Mouse (Mus musculus) midbrain, embryonic 14.5 days (tissue): ENCODE results near the gene Ppp6r1. TPM values are rescaled to one million over a fixed set of nuclear protein-coding genes. Genes with fewer than 3 reads are reported as not detected.

Experiments used
- ATAC-seq: fragments of 200-750 bp; cut with Nextera tagmentation; 2 replicates; pipeline ENCODE4 v1.8.0; 2017; ENCODE audit warnings: moderate number of reproducible peaks, moderate library complexity; ENCODE audit not compliant: low FRiP score, low TSS enrichment
- DNase-seq: peaks from one replicate; pipeline ENCODE4 v3.0.0-alpha.2; 2015
- H3K27ac ChIP-seq: fragments of 300-500 bp; sonication (generic); replicated peaks from 2 replicates; pipeline ENCODE4 v1.5.1; 2014; ENCODE audit warnings: mild to moderate bottlenecking, low read depth, low read length, moderate library complexity
- H3K27me3 ChIP-seq: fragments of 300-500 bp; sonication (generic); 2 replicates; pipeline ENCODE4 v1.6.1; 2014; ENCODE audit warnings: low read length, control low read depth, mixed read lengths; ENCODE audit not compliant: control insufficient read depth, insufficient read depth
- H3K36me3 ChIP-seq: fragments of 300-500 bp; sonication (generic); 2 replicates; pipeline ENCODE4 v1.6.1; 2014; ENCODE audit warnings: low read length, control low read depth; ENCODE audit not compliant: control insufficient read depth, insufficient read depth
- H3K4me1 ChIP-seq: fragments of 300-500 bp; sonication (generic); 2 replicates; pipeline ENCODE4 v1.6.1; 2014; ENCODE audit warnings: mild to moderate bottlenecking, antibody characterized with exemption, low read length, control low read depth; ENCODE audit not compliant: control insufficient read depth, insufficient read depth
- H3K4me2 ChIP-seq: fragments of 300-500 bp; sonication (generic); 2 replicates; pipeline ENCODE4 v1.6.1; 2014; ENCODE audit warnings: mild to moderate bottlenecking, low read length, moderate library complexity
- H3K4me3 ChIP-seq: fragments of 300-500 bp; sonication (generic); replicated peaks from 2 replicates; pipeline ENCODE4 v1.5.1; 2014; ENCODE audit warnings: low read depth, low read length
- H3K9ac ChIP-seq: fragments of 300-500 bp; sonication (generic); replicated peaks from 2 replicates; pipeline ENCODE4 v1.6.1; 2014; ENCODE audit warnings: mild to moderate bottlenecking, low read length, moderate library complexity
- H3K9me3 ChIP-seq: fragments of 300-500 bp; sonication (generic); 2 replicates; pipeline ENCODE4 v1.6.1; 2016; ENCODE audit warnings: low read length, control low read depth, mixed read lengths; ENCODE audit not compliant: control insufficient read depth
- WGBS: fragments of 180-500 bp; shearing (Covaris S2); extraction: QIAGEN DNeasy Blood & Tissue Kit; methylation state at CpG from one replicate; pipeline ENCODE4 v1.1.7; 2014; 5-methylcytosine and 5-hydroxymethylcytosine counted together
- polyA plus RNA-seq: library from polyadenylated mRNA; unstranded; fragments of >200 nt; fragmentation: Nextera tagmentation; extraction: Ambion mirVana; gene quantifications from 2 replicates; pipeline ENCODE4 v1.2.1, GENCODE M21; 2014

Gene Ppp6r1
- polyA plus RNA-seq, 1 experiment from 2014 or later: 8.7 TPM

DNA sequence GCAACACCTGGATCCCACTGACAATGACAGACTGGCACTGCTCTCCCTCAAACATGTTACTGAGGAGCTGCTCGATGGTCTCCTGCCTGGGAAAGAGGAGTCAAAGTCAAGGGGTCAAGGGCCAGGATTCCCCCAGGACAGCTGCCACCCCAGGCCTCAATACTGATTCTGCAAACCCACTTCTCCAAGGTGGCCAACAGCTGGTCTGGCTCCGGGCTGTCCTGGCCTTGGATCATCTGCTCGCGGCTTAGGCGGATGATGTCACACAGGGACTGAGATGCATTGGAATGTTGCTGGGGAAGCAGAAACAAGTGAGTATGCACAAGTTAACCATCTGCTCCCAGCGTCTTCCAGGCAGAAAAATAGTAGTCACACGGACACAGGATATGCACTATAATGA is 16.9 kb downstream of the Ppp6r1 start:
- H3K27me3 ChIP-seq: no peaks in the 10 kb centered on the region
- ATAC-seq: no peak
- H3K4me1 ChIP-seq: no peaks in the 10 kb centered on the region
- no peak overlapping the region for H3K9ac ChIP-seq
- no peak overlapping the region for H3K4me3 ChIP-seq
- H3K4me2 ChIP-seq: no peak overlapping the region
- no peaks in the 10 kb centered on the region for H3K9me3 ChIP-seq
- WGBS: 91% methylated on average over 7 of the region's 7 CpGs
- no peak for DNase-seq
- no peak overlapping the region for H3K27ac ChIP-seq
- H3K36me3 ChIP-seq: peaks cover 84% of the 10 kb centered on the region

DNA sequence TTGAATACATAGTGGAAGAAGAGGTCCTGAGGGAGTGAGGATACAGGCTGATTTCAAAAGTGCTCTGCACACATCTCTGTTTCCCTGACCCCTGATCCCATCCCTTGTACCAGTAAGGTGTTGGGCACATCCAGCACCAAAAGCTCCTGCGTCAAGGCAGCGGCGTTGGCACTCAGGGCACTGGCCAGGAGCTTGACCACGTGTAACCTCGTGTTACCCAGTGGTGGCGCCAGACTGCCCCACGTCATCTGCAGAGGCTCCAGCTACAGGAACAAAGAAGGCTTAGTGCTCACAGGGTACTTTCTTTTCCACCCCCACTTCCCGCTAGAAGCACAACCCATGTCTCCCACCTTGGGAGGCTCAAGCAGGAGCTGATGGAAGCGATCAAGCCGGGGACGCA is 17.7 kb downstream of the Ppp6r1 start:
- WGBS: 82% methylated on average over 11 of the region's 11 CpGs
- Histone ChIP-seq H3K4me1 (no peaks in the 10 kb centered on the region), H3K4me2 (no peak overlapping the region), H3K9me3 (no peaks in the 10 kb centered on the region), H3K4me3 (no peak overlapping the region), H3K36me3 (peaks cover 89% of the 10 kb centered on the region), H3K27ac (no peak overlapping the region), H3K9ac (no peak overlapping the region), H3K27me3 (no peaks in the 10 kb centered on the region)
- no peak for ATAC-seq
- DNase-seq: no peak

DNA sequence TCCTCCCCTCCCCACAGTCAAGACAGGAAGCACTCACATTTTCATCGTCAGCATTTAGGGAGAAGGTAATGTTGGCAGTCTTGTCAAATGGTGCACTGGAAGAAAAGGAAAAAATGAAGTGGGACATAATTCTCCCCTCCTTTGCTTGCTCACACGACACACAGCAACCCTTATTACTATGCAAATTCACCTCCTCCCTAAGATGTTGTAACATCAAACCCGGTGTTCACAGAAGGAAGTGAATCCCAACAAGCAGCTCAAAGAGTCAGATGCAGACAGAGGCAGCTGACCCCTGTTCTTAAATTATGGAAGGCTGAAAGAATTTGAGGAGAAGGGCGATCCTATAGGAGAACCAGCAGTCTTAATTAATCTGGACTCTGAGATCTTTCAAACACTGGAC is 22.6 kb downstream of the Ppp6r1 start:
- Histone ChIP-seq H3K27ac (no peak overlapping the region), H3K9ac (no peak overlapping the region), H3K9me3 (no peaks in the 10 kb centered on the region), H3K4me1 (no peaks in the 10 kb centered on the region), H3K36me3 (peaks cover 88% of the 10 kb centered on the region), H3K4me2 (no peak overlapping the region), H3K4me3 (no peak overlapping the region), H3K27me3 (no peaks in the 10 kb centered on the region)
- no peak for DNase-seq
- no peak for ATAC-seq
- 91% methylated on average over 4 of the region's 4 CpGs for WGBS

DNA sequence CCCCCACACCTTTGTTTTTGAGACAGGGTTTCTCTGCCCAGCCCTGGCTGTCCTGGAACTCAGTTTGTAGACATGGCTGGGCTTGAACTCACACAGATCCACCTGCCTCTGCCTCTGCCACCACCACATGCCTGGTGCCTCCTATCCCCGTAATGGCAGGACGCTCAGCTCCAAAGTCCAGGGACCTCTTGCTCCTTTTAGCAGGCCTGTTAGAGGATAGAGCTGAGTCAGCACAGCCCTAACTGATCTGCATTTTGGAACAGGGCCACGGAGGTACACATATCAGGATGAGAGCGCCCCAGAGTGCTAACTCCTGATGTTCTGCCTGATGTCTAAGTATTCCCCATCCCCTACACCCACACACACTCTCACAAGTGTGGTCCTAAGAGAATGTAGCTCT is 27.8 kb downstream of the Ppp6r1 start, which contains the start of gene Tmem86b:
Gene Tmem86b (minus strand): TSS at position 392 of the 400 bp plus-strand sequence.
- Histone ChIP-seq H3K9ac (no peak within 1 kb of the TSS), H3K4me1 (no peaks in the 10 kb centered on the region), H3K4me3 (no peak within 1 kb of the TSS), H3K4me2 (no peak within 1 kb of the TSS), H3K27ac (no peak within 1 kb of the TSS), H3K36me3 (peaks cover 74% of the 10 kb centered on the region), H3K27me3 (no peaks in the 10 kb centered on the region), H3K9me3 (no peaks in the 10 kb centered on the region)
- ATAC-seq (no peak), DNase-seq (no peak)
- 93% methylated on average over 4 of the region's 4 CpGs for WGBS

DNA sequence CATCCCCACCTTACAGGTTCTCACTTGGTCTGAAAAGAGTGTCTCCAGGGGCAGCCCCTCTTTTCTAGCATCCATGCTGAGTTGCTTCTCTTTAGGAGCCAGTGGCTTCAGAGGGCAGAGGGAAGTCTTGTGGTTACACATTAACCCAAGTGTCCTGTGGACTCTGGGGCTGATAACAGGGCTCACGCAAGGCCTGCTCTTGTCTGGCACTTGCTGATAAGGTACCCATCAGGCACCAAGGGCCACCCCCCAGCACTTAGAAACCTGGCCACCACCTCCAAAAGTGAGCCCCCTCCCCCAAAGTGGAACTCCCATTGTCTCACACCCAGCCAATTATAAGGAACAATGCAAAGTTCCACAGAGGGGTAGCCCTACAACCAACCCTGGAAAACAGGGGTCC is 28.6 kb downstream of the Ppp6r1 start:
- WGBS: 91% methylated on average over 1 of the region's 1 CpGs
- no peaks in the 10 kb centered on the region for H3K9me3 ChIP-seq
- H3K36me3 ChIP-seq: peaks cover 67% of the 10 kb centered on the region
- no peak overlapping the region for H3K4me3 ChIP-seq
- ATAC-seq (no peak), DNase-seq (no peak)
- no peak overlapping the region for H3K4me2 ChIP-seq
- H3K4me1 ChIP-seq: no peaks in the 10 kb centered on the region
- no peak overlapping the region for H3K9ac ChIP-seq
- H3K27ac ChIP-seq: no peak overlapping the region
- H3K27me3 ChIP-seq: no peaks in the 10 kb centered on the region

DNA sequence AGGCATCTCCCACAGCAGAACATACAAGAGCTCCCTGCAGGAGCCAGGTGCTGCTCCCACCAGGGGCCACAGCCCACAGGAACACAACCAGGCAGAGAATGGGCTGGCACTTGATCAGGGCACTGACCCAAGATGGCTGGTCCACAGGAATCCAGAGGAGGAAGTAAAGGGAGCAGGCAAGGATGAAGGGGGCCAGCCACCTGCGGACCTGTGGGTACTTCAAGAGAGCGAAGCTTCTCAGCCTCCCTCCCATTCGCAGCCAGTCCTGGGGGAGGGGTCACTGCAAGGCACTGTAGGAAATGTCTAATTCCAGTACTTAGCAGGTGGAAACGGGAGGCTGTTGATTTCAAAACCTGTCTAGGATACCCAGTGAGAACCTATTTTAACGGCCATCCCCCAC is 29.2 kb downstream of the Ppp6r1 start:
- Histone ChIP-seq H3K9me3 (no peaks in the 10 kb centered on the region), H3K27ac (no peak overlapping the region), H3K9ac (no peak overlapping the region), H3K36me3 (peaks cover 62% of the 10 kb centered on the region), H3K27me3 (no peaks in the 10 kb centered on the region), H3K4me3 (no peak overlapping the region), H3K4me1 (no peaks in the 10 kb centered on the region), H3K4me2 (no peak overlapping the region)
- 94% methylated on average over 5 of the region's 5 CpGs for WGBS
- no peak for DNase-seq
- ATAC-seq: no peak

DNA sequence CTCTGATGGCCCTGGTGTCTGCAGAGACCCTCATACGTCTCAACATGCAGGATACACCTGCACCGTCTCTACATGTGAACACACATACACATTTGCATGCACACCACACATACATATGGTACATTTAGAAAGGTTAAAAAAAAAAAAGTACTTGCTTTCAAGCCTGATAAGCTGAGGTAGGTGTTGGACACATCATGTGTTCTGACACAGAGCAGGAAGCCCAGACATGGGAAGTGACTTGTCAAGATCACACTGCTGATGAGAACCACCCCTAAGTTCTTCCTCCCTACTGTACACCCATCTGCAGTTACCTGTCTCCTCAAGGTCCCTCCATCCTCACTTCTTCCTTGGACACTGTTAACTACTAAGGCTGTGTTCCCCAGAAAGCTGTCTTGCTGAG is 32.9 kb downstream of the Ppp6r1 start:
- no peak overlapping the region for H3K9ac ChIP-seq
- no peak for ATAC-seq
- H3K4me2 ChIP-seq: no peak overlapping the region
- no peaks in the 10 kb centered on the region for H3K9me3 ChIP-seq
- H3K27me3 ChIP-seq: no peaks in the 10 kb centered on the region
- no peak overlapping the region for H3K27ac ChIP-seq
- no peak overlapping the region for H3K4me3 ChIP-seq
- no peaks in the 10 kb centered on the region for H3K4me1 ChIP-seq
- H3K36me3 ChIP-seq: peaks cover 28% of the 10 kb centered on the region
- 85% methylated on average over 2 of the region's 2 CpGs for WGBS
- no peak for DNase-seq

DNA sequence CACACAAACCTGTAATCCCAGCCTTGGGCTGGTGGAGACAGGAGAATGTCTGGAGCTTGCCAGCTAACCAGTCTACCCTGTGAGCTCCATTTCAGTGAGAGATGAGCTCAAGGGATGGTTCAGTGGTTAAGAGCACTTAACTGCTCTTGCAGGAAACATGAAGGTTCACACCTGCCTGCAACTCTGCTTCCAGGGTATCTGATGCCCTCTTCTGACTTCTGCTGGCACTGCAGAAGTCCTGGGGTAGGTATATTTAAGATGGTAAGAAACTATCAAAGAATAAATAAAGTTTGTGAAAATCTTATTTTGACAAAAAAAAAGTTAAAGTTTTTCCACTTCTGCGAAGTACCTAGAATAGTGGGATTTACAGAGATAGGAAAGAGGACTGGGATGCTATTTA is 34.5 kb downstream of the Ppp6r1 start:
- H3K27ac ChIP-seq: no peak overlapping the region
- 49% methylated on average over 1 of the region's 1 CpGs for WGBS
- no peak for DNase-seq
- H3K9ac ChIP-seq: no peak overlapping the region
- no peak overlapping the region for H3K4me2 ChIP-seq
- no peak for ATAC-seq
- H3K36me3 ChIP-seq: peaks cover 14% of the 10 kb centered on the region
- no peaks in the 10 kb centered on the region for H3K4me1 ChIP-seq
- H3K9me3 ChIP-seq: no peaks in the 10 kb centered on the region
- no peaks in the 10 kb centered on the region for H3K27me3 ChIP-seq
- no peak overlapping the region for H3K4me3 ChIP-seq

DNA sequence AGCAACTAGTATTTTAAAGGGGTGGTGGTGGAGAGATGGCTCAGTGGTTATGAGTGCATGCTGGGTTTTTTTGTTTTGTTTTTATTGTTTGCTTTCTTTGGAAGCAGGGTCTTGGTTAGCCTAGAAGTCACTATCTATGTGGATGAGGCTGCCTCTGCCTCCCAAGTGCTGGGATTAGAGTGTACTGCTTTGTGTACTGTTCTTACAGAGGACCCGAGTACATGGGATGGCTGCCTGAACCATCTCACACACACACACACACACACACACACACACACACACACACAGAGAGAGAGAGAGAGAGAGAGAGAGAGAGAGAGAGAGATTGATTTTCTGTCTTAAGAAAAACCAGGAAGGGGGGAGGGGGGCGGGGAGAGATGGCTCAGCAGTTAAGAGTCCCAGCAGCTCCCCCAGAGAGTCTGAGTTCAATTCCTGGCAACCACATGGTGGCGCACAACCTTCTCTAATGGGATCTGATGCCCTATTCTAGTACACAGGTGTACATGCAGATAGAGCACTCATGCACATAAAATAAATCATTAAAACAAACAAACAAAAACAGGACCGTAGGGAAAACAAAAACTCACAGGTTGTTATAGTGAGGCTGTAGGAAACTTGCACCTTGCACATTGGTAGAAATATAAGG is 35.2 kb downstream of the Ppp6r1 start:
- 26% methylated on average over 4 of the region's 4 CpGs for WGBS
- Histone ChIP-seq H3K36me3 (peaks cover 7% of the 10 kb centered on the region), H3K4me3 (no peak overlapping the region), H3K9ac (no peak overlapping the region), H3K27me3 (no peaks in the 10 kb centered on the region), H3K9me3 (no peaks in the 10 kb centered on the region), H3K27ac (no peak overlapping the region), H3K4me2 (no peak overlapping the region), H3K4me1 (no peaks in the 10 kb centered on the region)
- ATAC-seq (no peak; the same call in 1 of the 2 replicates), DNase-seq (peak; percentile 79)
